Mouse (Mus musculus): ENCODE data around the gene Fli1. TPM values are rescaled to one million over a fixed set of nuclear protein-coding genes. Genes with fewer than 3 reads are reported as not detected.

Gene Fli1
- polyA plus RNA-seq, 1 experiment = not detected

- no peak for TF ChIP-seq REST (IDR thresholded peaks at IDR 0.05; ENCODE audit: insufficient read depth, insufficient read length)
- TF ChIP-seq SRF (IDR thresholded peaks at IDR 0.05; ENCODE audit: control insufficient read depth, insufficient read length, low read depth) = no peak
- TF ChIP-seq MYOD1 (IDR thresholded peaks at IDR 0.05; ENCODE audit: control insufficient read depth in 1 of 3, insufficient read length in 2 of 3, low read depth in 2 of 3) = no peak
- no peak for TF ChIP-seq TCF12 (IDR thresholded peaks at IDR 0.05; ENCODE audit: insufficient read depth, poor library complexity, severe bottlenecking)
- no peak for TF ChIP-seq USF1 (IDR thresholded peaks at IDR 0.05; ENCODE audit: low read depth)
- no peak for TF ChIP-seq TCF3 (IDR thresholded peaks at IDR 0.05; ENCODE audit: insufficient read length, low read depth)
- H3K4me2 ChIP-seq (ENCODE audit: low read depth) = no peak overlapping the region
- no peak overlapping the region for H3ac ChIP-seq (ENCODE audit: control insufficient read depth, insufficient read length)
- H3K4me3 ChIP-seq = no peak overlapping the region
- H3K79me2 ChIP-seq (ENCODE audit: control insufficient read depth, insufficient read depth) = no peaks in the 10 kb centered on the region
- H3K27me3 ChIP-seq (ENCODE audit: control insufficient read depth, insufficient read depth, insufficient read length) = peaks cover 46% of the 10 kb centered on the region
- H3K36me3 ChIP-seq (ENCODE audit: control insufficient read depth, insufficient read depth) = no peaks in the 10 kb centered on the region
These were observed 47.0 kb downstream of the Fli1 start for GRCm38 (mm10) chr9:32495643-32495997.

DNA sequence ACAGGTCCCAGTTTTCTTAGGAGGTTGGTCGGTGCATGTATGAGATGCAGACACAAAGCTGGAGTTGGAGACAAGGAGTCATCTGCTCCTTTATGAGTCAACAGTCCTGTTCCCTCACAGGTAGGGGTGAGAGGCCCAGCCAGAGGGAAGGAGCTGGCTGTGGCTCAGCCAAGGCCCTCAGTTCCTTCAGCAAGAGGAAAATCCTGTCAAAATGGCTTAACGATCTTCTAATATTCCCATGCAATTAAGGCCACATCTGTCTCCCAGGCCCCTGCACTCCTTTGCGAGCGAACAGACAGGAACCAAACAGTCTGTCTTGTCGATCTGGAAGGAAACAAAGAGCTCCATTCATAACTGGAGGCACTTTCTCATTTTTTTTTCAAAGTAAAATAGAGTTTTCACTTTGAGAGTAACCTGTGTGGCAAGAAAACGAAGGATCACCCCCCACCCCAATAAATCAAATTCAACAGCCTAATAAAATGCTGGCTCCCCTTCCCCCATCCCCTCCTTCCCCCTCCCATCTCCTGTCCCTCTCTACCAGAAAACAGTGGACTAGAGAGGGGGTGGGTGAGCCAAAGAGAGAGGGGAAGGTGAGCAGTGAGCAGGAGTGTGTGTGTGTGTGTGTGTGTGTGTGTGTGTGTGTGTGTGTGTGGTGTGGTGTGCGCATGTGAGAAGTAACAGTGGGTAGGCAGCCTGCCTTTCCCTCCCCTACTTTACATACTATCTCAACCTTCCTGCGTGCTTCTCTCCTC, 47.6 kb downstream of the Fli1 start:
- H3ac ChIP-seq (ENCODE audit: control insufficient read depth, insufficient read length) = no peak overlapping the region
- no peak overlapping the region for H3K4me2 ChIP-seq (ENCODE audit: low read depth)

GRCm38 (mm10) chr9:32493588-32494423, 48.9 kb downstream of the Fli1 start:
- Histone ChIP-seq H3K4me3 (no peak overlapping the region), H3K79me2 (ENCODE audit: control insufficient read depth, insufficient read depth) (no peaks in the 10 kb centered on the region), H3K27me3 (ENCODE audit: control insufficient read depth, insufficient read depth, insufficient read length) (peaks cover 42% of the 10 kb centered on the region), H3K36me3 (ENCODE audit: control insufficient read depth, insufficient read depth) (no peaks in the 10 kb centered on the region), H3K4me2 (ENCODE audit: low read depth) (no peak overlapping the region), H3ac (ENCODE audit: control insufficient read depth, insufficient read length) (no peak overlapping the region)
- TF ChIP-seq E2F4 (IDR thresholded peaks at IDR 0.05; ENCODE audit: insufficient read depth) = no peak
- no peak for TF ChIP-seq MAX (IDR thresholded peaks at IDR 0.05; ENCODE audit: low read depth)
- no peak for TF ChIP-seq CEBPB (IDR thresholded peaks at IDR 0.05; ENCODE audit: insufficient read depth, poor library complexity, severe bottlenecking)
- TF ChIP-seq MYOD1 (IDR thresholded peaks at IDR 0.05; ENCODE audit: control insufficient read depth in 1 of 3, insufficient read length in 2 of 3, low read depth in 2 of 3) = no peak
- no peak for TF ChIP-seq POLR2AphosphoS2 (IDR thresholded peaks at IDR 0.05; ENCODE audit: insufficient read length, low read depth)
- TF ChIP-seq SRF (IDR thresholded peaks at IDR 0.05; ENCODE audit: control insufficient read depth, insufficient read length, low read depth) = no peak
- TF ChIP-seq TCF12 (IDR thresholded peaks at IDR 0.05; ENCODE audit: insufficient read depth, poor library complexity, severe bottlenecking) = no peak
- no peak for TF ChIP-seq POLR2A (IDR thresholded peaks at IDR 0.05; ENCODE audit: insufficient read length, low read depth)
- no peak for TF ChIP-seq TCF3 (IDR thresholded peaks at IDR 0.05; ENCODE audit: insufficient read length, low read depth)
- TF ChIP-seq USF1 (IDR thresholded peaks at IDR 0.05; ENCODE audit: low read depth) = no peak
- TF ChIP-seq MYOG (IDR thresholded peaks at IDR 0.05; ENCODE audit: control insufficient read depth in 1 of 3, insufficient read depth in 1 of 3, insufficient read length in 2 of 3, low read depth in 2 of 3) = no peak
- TF ChIP-seq REST (IDR thresholded peaks at IDR 0.05; ENCODE audit: insufficient read depth, insufficient read length) = no peak

More for the DNA sequence above, 47.6 kb downstream of the Fli1 start:
- H3K27me3 ChIP-seq (ENCODE audit: control insufficient read depth, insufficient read depth, insufficient read length) = peaks cover 48% of the 10 kb centered on the region
- H3K79me2 ChIP-seq (ENCODE audit: control insufficient read depth, insufficient read depth) = no peaks in the 10 kb centered on the region
- TF ChIP-seq POLR2AphosphoS2 (IDR thresholded peaks at IDR 0.05; ENCODE audit: insufficient read length, low read depth) = no peak
- no peak for TF ChIP-seq SRF (IDR thresholded peaks at IDR 0.05; ENCODE audit: control insufficient read depth, insufficient read length, low read depth)
- no peak overlapping the region for H3K4me3 ChIP-seq
- H3K36me3 ChIP-seq (ENCODE audit: control insufficient read depth, insufficient read depth) = no peaks in the 10 kb centered on the region

GRCm38 (mm10) chr9:32492753-32493152, 49.9 kb downstream of the Fli1 start:
- Histone ChIP-seq H3K27me3 (ENCODE audit: control insufficient read depth, insufficient read depth, insufficient read length) (peaks cover 48% of the 10 kb centered on the region), H3ac (ENCODE audit: control insufficient read depth, insufficient read length) (no peak overlapping the region), H3K4me2 (ENCODE audit: low read depth) (no peak overlapping the region), H3K4me3 (no peak overlapping the region), H3K79me2 (ENCODE audit: control insufficient read depth, insufficient read depth) (no peaks in the 10 kb centered on the region), H3K36me3 (ENCODE audit: control insufficient read depth, insufficient read depth) (no peaks in the 10 kb centered on the region)
- TF ChIP-seq CEBPB (IDR thresholded peaks at IDR 0.05; ENCODE audit: insufficient read depth, poor library complexity, severe bottlenecking) (no peak), E2F4 (IDR thresholded peaks at IDR 0.05; ENCODE audit: insufficient read depth) (no peak), USF1 (IDR thresholded peaks at IDR 0.05; ENCODE audit: low read depth) (no peak), TCF12 (IDR thresholded peaks at IDR 0.05; ENCODE audit: insufficient read depth, poor library complexity, severe bottlenecking) (no peak), REST (IDR thresholded peaks at IDR 0.05; ENCODE audit: insufficient read depth, insufficient read length) (no peak), MYOG (IDR thresholded peaks at IDR 0.05; ENCODE audit: control insufficient read depth in 1 of 3, insufficient read depth in 1 of 3, insufficient read length in 2 of 3, low read depth in 2 of 3) (no peak), MAX (IDR thresholded peaks at IDR 0.05; ENCODE audit: low read depth) (no peak), POLR2A (IDR thresholded peaks at IDR 0.05; ENCODE audit: insufficient read length, low read depth) (no peak), SRF (IDR thresholded peaks at IDR 0.05; ENCODE audit: control insufficient read depth, insufficient read length, low read depth) (no peak), MYOD1 (IDR thresholded peaks at IDR 0.05; ENCODE audit: control insufficient read depth in 1 of 3, insufficient read length in 2 of 3, low read depth in 2 of 3) (no peak), POLR2AphosphoS2 (IDR thresholded peaks at IDR 0.05; ENCODE audit: insufficient read length, low read depth) (no peak), TCF3 (IDR thresholded peaks at IDR 0.05; ENCODE audit: insufficient read length, low read depth) (no peak)

Data from myocyte (in vitro differentiated cells).